Mouse (Mus musculus) midbrain, embryonic 13.5 days (tissue): ENCODE measurements around the gene Cpeb4. TPM values are rescaled to one million over a fixed set of nuclear protein-coding genes. Genes with fewer than 3 reads are reported as not detected.

Experiments
- polyA plus RNA-seq: library from polyadenylated mRNA; unstranded; fragments of >200 nt; fragmentation: Nextera tagmentation; extraction: Ambion mirVana; gene quantifications from 2 replicates; pipeline ENCODE4 v1.2.1, GENCODE M21; 2015

The Cpeb4 gene
- polyA plus RNA-seq, 1 experiment from 2014 or later: 14.2 TPM

Other genes starting within 250 kb of the Cpeb4 start
- 153 and 163 TPM in 2 replicates for gene Bod1, start 200.3 kb upstream of the Cpeb4 start, polyA plus RNA-seq
- 0.26 and 0.48 TPM in 2 replicates for gene 4930524B15Rik, start 93.4 kb downstream of the Cpeb4 start, polyA plus RNA-seq
- 444 and 467 TPM in 2 replicates for gene Nsg2, start 128.3 kb downstream of the Cpeb4 start, polyA plus RNA-seq